Mouse (Mus musculus): ENCODE data around the gene Btaf1.
"Not testable (repeated sequence)": the region's sequence is repeated elsewhere in the genome, so short reads cannot be mapped to it uniquely, and the experiment has no call there.

The Btaf1 gene

GRCm38 (mm10) chr19:36922936-36923335 lies 2.9 kb upstream of the Btaf1 start:
- DNase-seq, result no peak

GRCm38 (mm10) chr19:36926553-36927236 lies 816 bp downstream of the Btaf1 start:
- no peak for DNase-seq

GRCm38 (mm10) chr19:36927800-36928361 lies 2.0 kb downstream of the Btaf1 start:
- no peak for DNase-seq

- no peak for DNase-seq
Observed at GRCm38 (mm10) chr19:36929816-36930215, 3.9 kb downstream of the Btaf1 start.

GRCm38 (mm10) chr19:36932097-36932496 lies 6.2 kb downstream of the Btaf1 start:
- DNase-seq, result no peak

- no peak for DNase-seq
Observed at GRCm38 (mm10) chr19:36932613-36933012, 6.7 kb downstream of the Btaf1 start.

GRCm38 (mm10) chr19:36936285-36936684 lies 10.4 kb downstream of the Btaf1 start:
- no peak for DNase-seq

GRCm38 (mm10) chr19:36938008-36938407 lies 12.1 kb downstream of the Btaf1 start:
- no peak for DNase-seq

- DNase-seq, result no peak
Observed at GRCm38 (mm10) chr19:36940064-36940463, 14.2 kb downstream of the Btaf1 start.

GRCm38 (mm10) chr19:36953637-36954206 lies 27.8 kb downstream of the Btaf1 start:
- no peak for DNase-seq

- no peak for DNase-seq
Observed at GRCm38 (mm10) chr19:36958331-36958730, 32.5 kb downstream of the Btaf1 start.

- DNase-seq, result no peak
Observed at GRCm38 (mm10) chr19:36961320-36961719, 35.4 kb downstream of the Btaf1 start.

GRCm38 (mm10) chr19:36962544-36963260 lies 36.8 kb downstream of the Btaf1 start:
- not testable (repeated sequence) for DNase-seq

- no peak for DNase-seq
Observed at GRCm38 (mm10) chr19:37004557-37004956, 78.7 kb downstream of the Btaf1 start.

GRCm38 (mm10) chr19:37009878-37010281 lies 84.0 kb downstream of the Btaf1 start:
- no peak for DNase-seq

- no peak for DNase-seq
Observed at GRCm38 (mm10) chr19:37013461-37013860, 87.6 kb downstream of the Btaf1 start.

GRCm38 (mm10) chr19:37014173-37014939 lies 88.5 kb downstream of the Btaf1 start:
- DNase-seq, result no peak

GRCm38 (mm10) chr19:37016890-37017289 lies 91.0 kb downstream of the Btaf1 start:
- no peak for DNase-seq

GRCm38 (mm10) chr19:37018411-37018810 lies 92.5 kb downstream of the Btaf1 start:
- peak in 1 of 2 experiments; percentile 18 for DNase-seq

- DNase-seq, result no peak
Observed at GRCm38 (mm10) chr19:37018931-37019330, 93.1 kb downstream of the Btaf1 start.

GRCm38 (mm10) chr19:37020531-37020930 lies 94.7 kb downstream of the Btaf1 start:
- no peak for DNase-seq

- DNase-seq, result no peak
Observed at GRCm38 (mm10) chr19:37020951-37021350, 95.1 kb downstream of the Btaf1 start.

GRCm38 (mm10) chr19:37022146-37022545 lies 96.3 kb downstream of the Btaf1 start:
- no peak for DNase-seq
